Mouse (Mus musculus) embryonic fibroblast, embryonic 13.5 days (primary cell): ENCODE measurements around the gene Pmvk. TPM values are rescaled to one million over a fixed set of nuclear protein-coding genes. Genes with fewer than 3 reads are reported as not detected.

Experiments used
- H3K27ac ChIP-seq: 2 replicates; pipeline ENCODE4 v1.5.1; 2012; ENCODE audit warnings: low read length, control low read depth, inconsistent platforms; ENCODE audit not compliant: insufficient read depth
- H3K4me1 ChIP-seq: 2 replicates; pipeline ENCODE4 v1.6.1; 2011; ENCODE audit warnings: low read length; ENCODE audit not compliant: control insufficient read depth, insufficient read depth
- H3K4me3 ChIP-seq: 2 replicates; pipeline ENCODE4 v1.5.1; 2011; ENCODE audit warnings: mild to moderate bottlenecking, control low read depth, low read length; ENCODE audit not compliant: insufficient read depth
- CTCF ChIP-seq: IDR thresholded peaks from 2 replicates; pipeline ENCODE4 v1.5.1; 2011; ENCODE audit warnings: mild to moderate bottlenecking, control low read depth, low read length, moderate library complexity, borderline replicate concordance; ENCODE audit not compliant: insufficient read depth
- POLR2A ChIP-seq: IDR thresholded peaks from 2 replicates; pipeline ENCODE4 v1.6.1; 2011; ENCODE audit warnings: low read depth, mild to moderate bottlenecking, control low read depth, low read length, moderate library complexity
- polyA plus RNA-seq: library from polyadenylated mRNA; stranded (reverse); fragments of >200 nt; gene quantifications from 2 replicates; pipeline ENCODE4 v1.2.4, GENCODE M21; 2011; ENCODE audit warnings: low read depth; ENCODE audit not compliant: missing spikeins, insufficient read length

Pmvk gene
- polyA plus RNA-seq, 1 experiment: 16.3 TPM

- Histone ChIP-seq H3K4me1 (no peaks in the 10 kb centered on the region), H3K27ac (no peak overlapping the region), H3K4me3 (no peak overlapping the region)
- TF ChIP-seq CTCF: no peak
- TF ChIP-seq POLR2A: no peak
These were observed 13.7 kb upstream of the Pmvk start for GRCm38 (mm10) chr3:89440691-89441090.

GRCm38 (mm10) chr3:89448720-89449537 is 5.4 kb upstream of the Pmvk start:
- TF ChIP-seq POLR2A: no peak
- TF ChIP-seq CTCF: no peak
- no peak overlapping the region for H3K27ac ChIP-seq

GRCm38 (mm10) chr3:89449541-89449940 is 4.8 kb upstream of the Pmvk start:
- Histone ChIP-seq H3K27ac (no peak overlapping the region), H3K4me3 (no peak overlapping the region), H3K4me1 (no peaks in the 10 kb centered on the region)
- TF ChIP-seq CTCF: peak; percentile 79
- TF ChIP-seq POLR2A: no peak

More at GRCm38 (mm10) chr3:89448720-89449537, 5.4 kb upstream of the Pmvk start:
- Histone ChIP-seq H3K4me3 (no peak overlapping the region), H3K4me1 (no peaks in the 10 kb centered on the region)

- no peak for TF ChIP-seq CTCF
- TF ChIP-seq POLR2A: no peak
- Histone ChIP-seq H3K27ac (no peak overlapping the region), H3K4me1 (no peaks in the 10 kb centered on the region), H3K4me3 (no peak overlapping the region)
These were observed 2.4 kb upstream of the Pmvk start for GRCm38 (mm10) chr3:89451916-89452315.

GRCm38 (mm10) chr3:89455786-89456285 is 1.5 kb downstream of the Pmvk start:
- Histone ChIP-seq H3K4me3 (no peak overlapping the region), H3K27ac (no peak overlapping the region), H3K4me1 (no peaks in the 10 kb centered on the region)
- TF ChIP-seq CTCF (no peak), POLR2A (no peak)

- no peak overlapping the region for H3K4me3 ChIP-seq
- TF ChIP-seq POLR2A: no peak
- TF ChIP-seq CTCF: peak; percentile 63
- no peak overlapping the region for H3K27ac ChIP-seq
- no peaks in the 10 kb centered on the region for H3K4me1 ChIP-seq
These were observed 2.7 kb downstream of the Pmvk start for GRCm38 (mm10) chr3:89456726-89457665.

GRCm38 (mm10) chr3:89458372-89458964 is 4.1 kb downstream of the Pmvk start:
- Histone ChIP-seq H3K4me3 (no peak overlapping the region), H3K4me1 (no peaks in the 10 kb centered on the region), H3K27ac (peak overlapping the region; percentile 75)
- TF ChIP-seq POLR2A (peak; percentile 22; the same call in 1 of the 2 replicates), CTCF (no peak)

GRCm38 (mm10) chr3:89458965-89459807 is 4.8 kb downstream of the Pmvk start:
- Histone ChIP-seq H3K4me1 (no peaks in the 10 kb centered on the region), H3K27ac (peak overlapping the region; percentile 75), H3K4me3 (peak overlapping the region; percentile 80)
- peak; percentile 61 for TF ChIP-seq POLR2A
- TF ChIP-seq CTCF: no peak
